Mouse (Mus musculus) liver, postnatal 0 days (tissue): ENCODE results near the gene Pdzrn3. TPM values are rescaled to one million over a fixed set of nuclear protein-coding genes. Genes with fewer than 3 reads are reported as not detected.

Experiments used
- ATAC-seq: fragments of 200-750 bp; cut with Nextera tagmentation; 2 replicates; pipeline ENCODE4 v1.8.0; 2017; ENCODE audit warnings: mild to moderate bottlenecking, moderate library complexity
- DNase-seq: peaks from one replicate; pipeline ENCODE4 v3.0.0-alpha.2; 2016
- H3K27ac ChIP-seq: fragments of 300-500 bp; sonication (generic); 2 replicates; pipeline ENCODE4 v1.5.1; 2014; ENCODE audit warnings: antibody characterized with exemption, moderate library complexity, mild to moderate bottlenecking, low read depth
- H3K27me3 ChIP-seq: fragments of 300-500 bp; sonication (generic); 2 replicates; pipeline ENCODE4 v1.6.1; 2014; ENCODE audit warnings: low read length, control low read depth, mixed read lengths; ENCODE audit not compliant: insufficient read depth
- H3K36me3 ChIP-seq: fragments of 300-500 bp; sonication (generic); replicated peaks from 2 replicates; pipeline ENCODE4 v1.6.1; 2014; ENCODE audit warnings: mild to moderate bottlenecking, control low read depth, low read length, moderate library complexity, mixed read lengths; ENCODE audit not compliant: insufficient read depth
- H3K4me1 ChIP-seq: fragments of 300-500 bp; sonication (generic); 2 replicates; pipeline ENCODE4 v1.6.1; 2014; ENCODE audit warnings: antibody characterized with exemption, mild to moderate bottlenecking, control low read depth; ENCODE audit not compliant: insufficient read depth
- H3K4me2 ChIP-seq: fragments of 300-500 bp; sonication (generic); 2 replicates; pipeline ENCODE4 v1.6.1; 2014; ENCODE audit warnings: low read depth, mild to moderate bottlenecking, low read length, moderate library complexity, mixed read lengths
- H3K4me3 ChIP-seq: fragments of 300-500 bp; sonication (generic); 2 replicates; pipeline ENCODE4 v1.5.1; 2014; ENCODE audit warnings: low read depth, low read length
- H3K9ac ChIP-seq: fragments of 300-500 bp; sonication (generic); replicated peaks from 2 replicates; pipeline ENCODE4 v1.6.1; 2014; ENCODE audit warnings: mild to moderate bottlenecking, moderate library complexity
- H3K9me3 ChIP-seq: fragments of 300-500 bp; sonication (generic); 2 replicates; pipeline ENCODE4 v1.6.1; 2016; ENCODE audit warnings: mild to moderate bottlenecking, control low read depth, low read length, mixed read lengths
- CTCF ChIP-seq: sonication (generic); IDR thresholded peaks from 2 replicates; pipeline ENCODE4 v1.5.1; 2016; ENCODE audit warnings: antibody characterized with exemption, low read depth
- EP300 ChIP-seq: IDR thresholded peaks from 2 replicates; pipeline ENCODE4 v1.6.1; 2016; ENCODE audit warnings: antibody characterized with exemption, low read depth, mild to moderate bottlenecking
- WGBS: fragments of 180-500 bp; shearing (Covaris S2); extraction: QIAGEN DNeasy Blood & Tissue Kit; methylation state at CpG from one replicate; pipeline ENCODE4 v1.1.7; 2014; ENCODE audit not compliant: insufficient replicate concordance; 5-methylcytosine and 5-hydroxymethylcytosine counted together
- polyA plus RNA-seq: library from polyadenylated mRNA; unstranded; fragments of >200 nt; fragmentation: Nextera tagmentation; extraction: Ambion mirVana; gene quantifications from 2 replicates; pipeline ENCODE4 v1.2.1, GENCODE M21; 2015

Pdzrn3 gene
- polyA plus RNA-seq, 1 experiment from 2014 or later, result 0.69 TPM

GRCm38 (mm10) chr6:101362728-101363127, 15.0 kb downstream of the Pdzrn3 start:
- Histone ChIP-seq H3K4me2 (no peak overlapping the region), H3K9ac (no peak overlapping the region), H3K4me1 (peaks cover 11% of the 10 kb centered on the region), H3K27ac (0 out of 2 replicates have a peak overlapping the region, but pooled peaks have one; percentile 7), H3K36me3 (no peaks in the 10 kb centered on the region), H3K27me3 (no peaks in the 10 kb centered on the region), H3K9me3 (no peaks in the 10 kb centered on the region), H3K4me3 (no peak overlapping the region)
- ATAC-seq, result no peak
- TF ChIP-seq CTCF, result no peak
- 61% methylated on average over 5 of the region's 5 CpGs for WGBS
- no peak for DNase-seq

GRCm38 (mm10) chr6:101362268-101362667, 15.4 kb downstream of the Pdzrn3 start:
- Histone ChIP-seq H3K9ac (no peak overlapping the region), H3K4me2 (no peak overlapping the region), H3K4me3 (no peak overlapping the region), H3K27ac (0 out of 2 replicates have a peak overlapping the region, but pooled peaks have one; percentile 7), H3K4me1 (peaks cover 11% of the 10 kb centered on the region), H3K27me3 (no peaks in the 10 kb centered on the region), H3K36me3 (no peaks in the 10 kb centered on the region), H3K9me3 (no peaks in the 10 kb centered on the region)
- TF ChIP-seq CTCF (no peak), EP300 (no peak)
- WGBS, result 60% methylated on average over 4 of the region's 4 CpGs
- ATAC-seq (no peak), DNase-seq (no peak)

GRCm38 (mm10) chr6:101360211-101360737, 17.4 kb downstream of the Pdzrn3 start:
- Histone ChIP-seq H3K9me3 (no peaks in the 10 kb centered on the region), H3K4me2 (no peak overlapping the region), H3K4me3 (no peak overlapping the region), H3K4me1 (peaks cover 5% of the 10 kb centered on the region), H3K27me3 (no peaks in the 10 kb centered on the region), H3K36me3 (no peaks in the 10 kb centered on the region), H3K27ac (no peak overlapping the region), H3K9ac (no peak overlapping the region)
- ATAC-seq (no peak), DNase-seq (no peak)
- 71% methylated on average over 12 of the region's 12 CpGs for WGBS
- no peak for TF ChIP-seq EP300
- no peak for TF ChIP-seq CTCF

GRCm38 (mm10) chr6:101359646-101360045, 18.1 kb downstream of the Pdzrn3 start:
- H3K4me3 ChIP-seq, result no peak overlapping the region
- H3K9ac ChIP-seq, result no peak overlapping the region
- no peaks in the 10 kb centered on the region for H3K9me3 ChIP-seq
- WGBS, result 79% methylated on average over 4 of the region's 4 CpGs
- no peak overlapping the region for H3K27ac ChIP-seq
- ATAC-seq (no peak), DNase-seq (no peak)
- no peaks in the 10 kb centered on the region for H3K36me3 ChIP-seq
- H3K27me3 ChIP-seq, result no peaks in the 10 kb centered on the region
- H3K4me1 ChIP-seq, result peaks cover 3% of the 10 kb centered on the region
- H3K4me2 ChIP-seq, result no peak overlapping the region
- TF ChIP-seq EP300 (no peak), CTCF (no peak)

- WGBS, result 40% methylated on average over 1 of the region's 1 CpGs
- H3K27me3 ChIP-seq, result no peaks in the 10 kb centered on the region
- ATAC-seq, result no peak
- H3K36me3 ChIP-seq, result no peaks in the 10 kb centered on the region
- TF ChIP-seq EP300, result no peak
- TF ChIP-seq CTCF, result no peak
- no peak overlapping the region for H3K27ac ChIP-seq
- no peak for DNase-seq
- H3K4me3 ChIP-seq, result no peak overlapping the region
- no peak overlapping the region for H3K4me2 ChIP-seq
- no peak overlapping the region for H3K9ac ChIP-seq
- H3K9me3 ChIP-seq, result no peaks in the 10 kb centered on the region
- no peaks in the 10 kb centered on the region for H3K4me1 ChIP-seq
These were observed 22.8 kb downstream of the Pdzrn3 start for GRCm38 (mm10) chr6:101354887-101355286.

- Histone ChIP-seq H3K27me3 (no peaks in the 10 kb centered on the region), H3K9ac (no peak overlapping the region), H3K4me2 (no peak overlapping the region), H3K4me3 (no peak overlapping the region), H3K4me1 (no peaks in the 10 kb centered on the region), H3K27ac (no peak overlapping the region), H3K9me3 (no peaks in the 10 kb centered on the region), H3K36me3 (no peaks in the 10 kb centered on the region)
- ATAC-seq (no peak), DNase-seq (no peak)
- TF ChIP-seq CTCF (no peak), EP300 (no peak)
- WGBS, result 60% methylated on average over 8 of the region's 8 CpGs
These were observed 23.3 kb downstream of the Pdzrn3 start for GRCm38 (mm10) chr6:101354230-101354881.
